ENCODE assay signal across 21 mouse cellular contexts in the genomic region with DNA sequence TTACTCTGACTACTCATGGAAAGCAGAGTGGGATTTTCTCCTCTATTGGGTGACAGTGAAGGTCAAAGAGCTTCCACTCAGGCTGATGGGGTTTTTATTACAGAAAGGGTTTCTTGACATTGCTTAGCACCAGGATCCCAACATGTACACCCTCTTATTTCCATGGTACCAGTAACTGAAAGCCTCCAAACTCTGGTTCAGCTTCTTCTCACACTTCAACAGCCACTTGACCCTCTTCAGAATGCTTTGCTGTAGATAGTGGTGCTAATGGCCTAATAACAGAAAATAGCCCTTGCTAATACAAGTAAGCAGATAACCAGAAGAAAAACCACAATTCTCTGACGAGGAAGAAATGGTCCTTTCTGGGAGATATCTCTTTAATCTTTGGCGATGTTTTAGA.
DNase-seq lines count a peak whose midpoint lies in the region; ATAC-seq lines count a peak whose summit lies in the region.
"Had no signal": no experiment of that assay in that cellular context is flagged by ENCODE, and none has a peak within 500 bp of the region (broad histone marks: within the 10 kb centered on the region; RNA-seq: fewer than 3 reads in every experiment).

No protein-coding gene starts in this region.

- H3K4me1 ChIP-seq in heart, embryonic 12.5 days (replicated peaks), result peaks cover 13% of the 10 kb centered on the region
- 0 out of 2 replicates have a peak, but pooled peaks cover 6% of the 10 kb centered on the region for H3K4me1 ChIP-seq in heart, embryonic 16.5 days (ENCODE audit: control insufficient read depth, insufficient read depth, low read length)
- no peaks in the 10 kb centered on the region for H3K4me1 ChIP-seq in kidney, embryonic 15.5 days
- H3K4me1 ChIP-seq: embryonic facial prominence, embryonic 13.5 days; forebrain, embryonic 12.5 days; hindbrain, embryonic 10.5 days had no signal

- H3K27me3 ChIP-seq in heart, embryonic 12.5 days (replicated peaks), result peaks cover 61% of the 10 kb centered on the region
- H3K27me3 ChIP-seq in heart, embryonic 16.5 days (ENCODE audit: control insufficient read depth, insufficient read depth, low read length), result peaks cover 45% of the 10 kb centered on the region
- H3K27me3 ChIP-seq in kidney, embryonic 15.5 days, result no peaks in the 10 kb centered on the region
- H3K27me3 ChIP-seq: CH12.LX; embryonic facial prominence, embryonic 13.5 days; forebrain, embryonic 12.5 days; Patski had no signal

- peak; percentile 19 for DNase-seq in heart, adult 8-10 months (ENCODE audit: low spot score)
- no peak for DNase-seq in heart, postnatal 36 days
- DNase-seq: adrenal gland, postnatal 14 days; cerebellum, adult 11-12 months; cerebellum, adult 9-10 months; cerebellum, postnatal 25 days; gastrocnemius, postnatal 25 days; kidney, adult 2 months had no signal

- intact Hi-C loops in heart, postnatal 36 days (cut with DNase I), result no loop called here

- H3K9ac ChIP-seq in heart, embryonic 12.5 days, result no peak overlapping the region
- H3K9ac ChIP-seq in heart, embryonic 16.5 days (ENCODE audit: low read length), result no peak overlapping the region
- no peak overlapping the region for H3K9ac ChIP-seq in kidney, embryonic 15.5 days
- H3K9ac ChIP-seq: embryonic facial prominence, embryonic 13.5 days; forebrain, embryonic 12.5 days; hindbrain, embryonic 14.5 days had no signal

- H3K36me3 ChIP-seq in heart, embryonic 12.5 days, result no peaks in the 10 kb centered on the region
- no peaks in the 10 kb centered on the region for H3K36me3 ChIP-seq in heart, embryonic 16.5 days (ENCODE audit: control insufficient read depth, insufficient read depth)
- H3K36me3 ChIP-seq in kidney, embryonic 15.5 days, result no peaks in the 10 kb centered on the region
- H3K36me3 ChIP-seq: embryonic facial prominence, embryonic 13.5 days; forebrain, embryonic 12.5 days; hindbrain, embryonic 10.5 days had no signal

- 36% methylated on average over 2 of the region's 2 CpGs for WGBS in heart, embryonic 12.5 days
- 28% methylated on average over 2 of the region's 2 CpGs for WGBS in heart, embryonic 16.5 days
- 89% methylated on average over 2 of the region's 2 CpGs for WGBS in kidney, embryonic 15.5 days

- no peak overlapping the region for H3K4me2 ChIP-seq in heart, embryonic 12.5 days
- no peak overlapping the region for H3K4me2 ChIP-seq in heart, embryonic 16.5 days (ENCODE audit: low read depth, low read length)
- no peak overlapping the region for H3K4me2 ChIP-seq in kidney, embryonic 15.5 days
- H3K4me2 ChIP-seq: embryonic facial prominence, embryonic 13.5 days; forebrain, embryonic 12.5 days; hindbrain, embryonic 14.5 days had no signal

- H3K4me3 ChIP-seq in heart, embryonic 12.5 days, result no peak overlapping the region
- H3K4me3 ChIP-seq in heart, embryonic 16.5 days (ENCODE audit: low read length), result no peak overlapping the region
- no peak overlapping the region for H3K4me3 ChIP-seq in kidney, embryonic 15.5 days (replicated peaks)
- H3K4me3 ChIP-seq: embryonic facial prominence, embryonic 13.5 days; forebrain, embryonic 12.5 days; hindbrain, embryonic 10.5 days had no signal

- H3K9me3 ChIP-seq in heart, embryonic 12.5 days (replicated peaks), result no peaks in the 10 kb centered on the region
- no peaks in the 10 kb centered on the region for H3K9me3 ChIP-seq in heart, embryonic 16.5 days (replicated peaks; ENCODE audit: control insufficient read depth, low read length)
- H3K9me3 ChIP-seq in kidney, embryonic 15.5 days (replicated peaks), result no peaks in the 10 kb centered on the region
- H3K9me3 ChIP-seq: embryonic facial prominence, embryonic 13.5 days; forebrain, embryonic 12.5 days; hindbrain, embryonic 10.5 days had no signal

- H3K27ac ChIP-seq in heart, embryonic 12.5 days (ENCODE audit: poor library complexity, severe bottlenecking), result no peak overlapping the region
- H3K27ac ChIP-seq in heart, embryonic 16.5 days (ENCODE audit: low read length), result no peak overlapping the region
- H3K27ac ChIP-seq in kidney, embryonic 15.5 days, result no peak overlapping the region
- H3K27ac ChIP-seq: embryonic facial prominence, embryonic 13.5 days; forebrain, embryonic 12.5 days; hindbrain, embryonic 10.5 days; hindbrain, embryonic 14.5 days had no signal

- ATAC-seq in heart, embryonic 12.5 days (ENCODE audit: insufficient number of reproducible peaks, low FRiP score), result peak; percentile 55; the same call in 1 of the 2 replicates
- peak; percentile 80 for ATAC-seq in heart, embryonic 16.5 days (replicated peaks; ENCODE audit: extremely low read depth, insufficient read depth, low FRiP score)
- ATAC-seq in kidney, embryonic 15.5 days (replicated peaks; ENCODE audit: low FRiP score), result no peak
- no peak for ATAC-seq in inflammation-experienced regulatory T-cells, adult 6 months
- ATAC-seq: activated CD4-positive, CD25-positive, alpha-beta regulatory T cell, adult 4 months; forebrain, embryonic 16.5 days; intestine, embryonic 16.5 days; Patski had no signal

Comparison
In these comparisons a context has a peak if more than half of its experiments do, and no peak if none do; other contexts are left out.
1. ATAC-seq: peak in heart, embryonic 12.5 days (single experiment) and heart, embryonic 16.5 days (single experiment); none in kidney, embryonic 15.5 days (single experiment) and inflammation-experienced regulatory T-cells, adult 6 months (single experiment).